Mouse (Mus musculus) myocyte (in vitro differentiated cells): ENCODE data around the gene Lamc1. TPM values are rescaled to one million over a fixed set of nuclear protein-coding genes. Genes with fewer than 3 reads are reported as not detected.

Experiments used
- H3K27me3 ChIP-seq: one replicate; pipeline ENCODE4 v1.6.1; 2011; ENCODE audit not compliant: control insufficient read depth, insufficient read depth, insufficient read length
- H3K36me3 ChIP-seq: one replicate; pipeline ENCODE4 v1.6.1; 2011; ENCODE audit not compliant: control insufficient read depth, insufficient read depth
- H3K4me2 ChIP-seq: one replicate; pipeline ENCODE4 v1.6.1; 2011; ENCODE audit warnings: low read depth, control low read depth
- H3K4me3 ChIP-seq: one replicate; pipeline ENCODE4 v1.5.1; 2011; ENCODE audit warnings: mild to moderate bottlenecking, control low read depth, moderate library complexity
- H3K79me2 ChIP-seq: one replicate; pipeline ENCODE4 v1.6.1; 2011; ENCODE audit not compliant: control insufficient read depth, insufficient read depth
- H3ac ChIP-seq: one replicate; pipeline ENCODE4 v1.6.1; 2011; ENCODE audit not compliant: control insufficient read depth, insufficient read length
- CEBPB ChIP-seq: IDR thresholded peaks from 2 replicates; pipeline ENCODE4 v1.6.1; 2011; ENCODE audit warnings: mild to moderate bottlenecking, moderate library complexity; ENCODE audit not compliant: poor library complexity, insufficient read depth, severe bottlenecking
- E2F4 ChIP-seq: IDR thresholded peaks from one replicate; pipeline ENCODE4 v1.6.1; 2011; ENCODE audit warnings: mild to moderate bottlenecking, control low read depth, moderate library complexity; ENCODE audit not compliant: insufficient read depth
- MAX ChIP-seq: IDR thresholded peaks from one replicate; pipeline ENCODE4 v1.6.1; 2011; ENCODE audit warnings: low read depth, mild to moderate bottlenecking, control low read depth
- MYOD1 ChIP-seq, 3 experiments: IDR thresholded peaks; one replicate each; pipeline ENCODE4 v1.6.1; 2011; ENCODE audit warnings: control low read depth in 2 of 3, low read depth in 2 of 3, mild to moderate bottlenecking in 2 of 3, moderate library complexity in 1 of 3; ENCODE audit not compliant: insufficient read length in 2 of 3, control insufficient read depth in 1 of 3
- MYOG ChIP-seq, 3 experiments: IDR thresholded peaks; one replicate each; pipeline ENCODE4 v1.6.1; 2011; ENCODE audit warnings: control low read depth in 2 of 3, low read depth in 2 of 3, mild to moderate bottlenecking in 2 of 3; ENCODE audit not compliant: insufficient read length in 2 of 3, control insufficient read depth in 1 of 3, insufficient read depth in 1 of 3
- POLR2A ChIP-seq: IDR thresholded peaks from one replicate; pipeline ENCODE4 v1.6.1; 2011; ENCODE audit warnings: low read depth, mild to moderate bottlenecking, control low read depth, moderate library complexity; ENCODE audit not compliant: insufficient read length
- POLR2AphosphoS2 ChIP-seq: IDR thresholded peaks from one replicate; pipeline ENCODE4 v1.6.1; 2011; ENCODE audit warnings: low read depth, control low read depth; ENCODE audit not compliant: insufficient read length
- REST ChIP-seq: IDR thresholded peaks from one replicate; pipeline ENCODE4 v1.6.1; 2011; ENCODE audit warnings: mild to moderate bottlenecking, control low read depth, moderate library complexity; ENCODE audit not compliant: insufficient read depth, insufficient read length
- SRF ChIP-seq: IDR thresholded peaks from one replicate; pipeline ENCODE4 v1.6.1; 2011; ENCODE audit warnings: low read depth; ENCODE audit not compliant: control insufficient read depth, insufficient read length
- TCF12 ChIP-seq: IDR thresholded peaks from one replicate; pipeline ENCODE4 v1.6.1; 2011; ENCODE audit warnings: mild to moderate bottlenecking, control low read depth; ENCODE audit not compliant: poor library complexity, insufficient read depth, severe bottlenecking
- TCF3 ChIP-seq: IDR thresholded peaks from one replicate; pipeline ENCODE4 v1.6.1; 2011; ENCODE audit warnings: low read depth, control low read depth; ENCODE audit not compliant: insufficient read length
- USF1 ChIP-seq: IDR thresholded peaks from one replicate; pipeline ENCODE4 v1.6.1; 2011; ENCODE audit warnings: low read depth, mild to moderate bottlenecking, control low read depth, moderate library complexity
- polyA plus RNA-seq: library from polyadenylated mRNA; unstranded; fragments of >200 nt; fragmentation: generic; extraction: Trizol; gene quantifications from one replicate; pipeline ENCODE4 v1.2.1, GENCODE M21; 2012; ENCODE audit warnings: missing spikeins

Lamc1 gene
- polyA plus RNA-seq, 1 experiment = 50.9 TPM

DNA sequence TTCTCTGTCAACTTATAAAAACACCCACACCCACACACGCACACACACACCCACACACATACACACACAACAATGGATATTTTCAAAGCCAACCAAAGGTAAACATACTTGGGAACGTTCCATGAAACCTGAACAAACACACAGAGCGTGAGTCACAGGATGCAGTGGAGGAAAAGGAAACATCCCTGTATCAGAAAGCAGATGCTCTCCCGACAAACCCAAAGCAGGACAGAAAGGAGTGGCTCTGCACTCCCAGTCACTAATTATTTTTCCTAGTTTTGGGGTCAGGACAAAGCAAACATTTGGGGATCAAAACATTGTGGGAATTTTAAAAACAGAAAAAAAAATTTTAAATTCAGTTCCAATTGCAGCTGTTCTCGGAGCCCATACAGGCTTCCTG, 108.3 kb downstream of the Lamc1 start:
- no peak overlapping the region for H3ac ChIP-seq
- H3K4me2 ChIP-seq = no peak overlapping the region
- no peaks in the 10 kb centered on the region for H3K27me3 ChIP-seq
- H3K36me3 ChIP-seq = peaks cover 80% of the 10 kb centered on the region
- TF ChIP-seq TCF12 = no peak
- no peak for TF ChIP-seq SRF
- TF ChIP-seq REST = no peak
- no peak for TF ChIP-seq POLR2AphosphoS2
- no peak for TF ChIP-seq MYOD1 (IDR thresholded peaks at IDR 0.05; ENCODE audit: control insufficient read depth in 1 of 3, insufficient read length in 2 of 3, low read depth in 2 of 3)
- no peak for TF ChIP-seq MYOG (IDR thresholded peaks at IDR 0.05; ENCODE audit: control insufficient read depth in 1 of 3, insufficient read depth in 1 of 3, insufficient read length in 2 of 3, low read depth in 2 of 3)
- TF ChIP-seq POLR2A = no peak
- no peak for TF ChIP-seq E2F4
- TF ChIP-seq TCF3 = no peak
- TF ChIP-seq CEBPB = no peak
- TF ChIP-seq MAX = no peak
- no peak for TF ChIP-seq USF1
- H3K79me2 ChIP-seq = no peaks in the 10 kb centered on the region
- H3K4me3 ChIP-seq = no peak overlapping the region

DNA sequence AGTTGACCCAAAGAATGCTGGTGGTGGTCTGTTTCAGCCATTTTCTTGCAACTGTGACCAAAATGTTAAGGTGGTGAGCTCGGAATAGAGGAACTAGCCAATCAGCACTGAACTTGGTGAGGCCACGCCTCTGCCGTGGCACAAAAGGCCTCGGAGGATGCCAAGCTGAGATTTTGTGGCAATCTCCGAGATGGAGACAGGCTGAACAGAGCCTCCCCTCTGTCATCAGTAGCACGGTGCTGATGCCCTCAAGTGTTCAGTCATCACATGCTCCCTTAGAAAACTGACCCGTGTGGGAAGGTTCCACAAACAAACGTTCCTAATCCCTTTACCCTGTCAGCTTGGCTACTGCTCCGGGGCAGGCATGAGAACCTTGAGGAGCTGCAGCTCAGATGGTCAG, 113.2 kb downstream of the Lamc1 start:
- TF ChIP-seq REST (no peak), POLR2A (no peak), E2F4 (no peak), POLR2AphosphoS2 (no peak), MYOG (IDR thresholded peaks at IDR 0.05; ENCODE audit: control insufficient read depth in 1 of 3, insufficient read depth in 1 of 3, insufficient read length in 2 of 3, low read depth in 2 of 3) (no peak), TCF3 (no peak), MAX (no peak), MYOD1 (IDR thresholded peaks at IDR 0.05; ENCODE audit: control insufficient read depth in 1 of 3, insufficient read length in 2 of 3, low read depth in 2 of 3) (no peak), CEBPB (no peak), SRF (no peak), USF1 (no peak), TCF12 (no peak)
- H3K4me2 ChIP-seq = no peak overlapping the region
- H3K27me3 ChIP-seq = no peaks in the 10 kb centered on the region
- no peaks in the 10 kb centered on the region for H3K79me2 ChIP-seq
- H3K4me3 ChIP-seq = no peak overlapping the region
- H3K36me3 ChIP-seq = peaks cover 47% of the 10 kb centered on the region
- no peak overlapping the region for H3ac ChIP-seq

DNA sequence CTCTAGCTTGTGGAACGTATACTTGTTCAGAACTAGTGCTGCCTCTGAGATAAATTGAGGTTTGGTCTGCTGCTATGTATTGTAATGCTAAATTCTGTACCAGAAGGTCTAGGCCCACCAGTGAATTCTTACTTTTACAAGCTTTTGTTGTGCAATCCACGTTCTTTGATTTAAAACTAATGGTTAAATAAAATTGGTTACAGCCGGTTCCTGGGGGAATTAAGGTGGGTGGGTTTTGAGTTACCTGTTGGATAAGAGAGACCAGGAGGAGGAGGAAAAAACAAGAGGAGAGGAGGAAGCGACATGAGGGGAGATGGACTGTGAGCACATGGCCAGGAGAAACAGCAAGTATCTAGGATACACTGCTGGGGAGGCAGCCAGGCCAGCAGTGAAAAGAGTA, 116.1 kb downstream of the Lamc1 start:
- H3K27me3 ChIP-seq = no peaks in the 10 kb centered on the region
- no peaks in the 10 kb centered on the region for H3K79me2 ChIP-seq
- H3ac ChIP-seq = no peak overlapping the region
- H3K36me3 ChIP-seq = peaks cover 23% of the 10 kb centered on the region
- TF ChIP-seq CEBPB (no peak), SRF (no peak), USF1 (no peak), TCF3 (no peak), MAX (no peak), POLR2A (no peak), E2F4 (no peak), REST (no peak), MYOG (IDR thresholded peaks at IDR 0.05; ENCODE audit: control insufficient read depth in 1 of 3, insufficient read depth in 1 of 3, insufficient read length in 2 of 3, low read depth in 2 of 3) (no peak), POLR2AphosphoS2 (no peak), TCF12 (no peak), MYOD1 (IDR thresholded peaks at IDR 0.05; ENCODE audit: control insufficient read depth in 1 of 3, insufficient read length in 2 of 3, low read depth in 2 of 3) (no peak)
- H3K4me2 ChIP-seq = no peak overlapping the region
- no peak overlapping the region for H3K4me3 ChIP-seq

DNA sequence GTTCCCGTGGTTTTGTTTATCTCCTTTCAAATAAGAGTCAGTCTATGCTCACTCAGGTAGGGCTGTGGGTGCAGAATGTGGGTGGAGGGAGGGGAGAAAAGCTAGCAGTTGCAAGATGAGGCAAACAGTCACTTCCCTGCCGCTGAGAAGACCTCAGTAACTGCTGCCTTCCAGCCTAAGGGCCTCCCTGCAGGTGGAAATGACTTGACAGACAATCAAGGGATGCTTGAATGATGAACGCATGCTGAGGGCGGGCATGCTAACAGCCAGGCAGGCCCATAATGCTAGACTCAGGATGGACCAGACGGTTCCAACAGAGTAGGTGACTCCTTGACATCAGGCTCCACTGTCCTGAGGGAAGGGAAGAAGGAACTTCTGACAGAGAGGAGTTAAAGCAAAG, 116.9 kb downstream of the Lamc1 start:
- H3K27me3 ChIP-seq = no peaks in the 10 kb centered on the region
- TF ChIP-seq USF1 = no peak
- TF ChIP-seq REST = no peak
- TF ChIP-seq POLR2AphosphoS2 = no peak
- TF ChIP-seq E2F4 = no peak
- no peak for TF ChIP-seq TCF3
- TF ChIP-seq MYOG (IDR thresholded peaks at IDR 0.05; ENCODE audit: control insufficient read depth in 1 of 3, insufficient read depth in 1 of 3, insufficient read length in 2 of 3, low read depth in 2 of 3) = no peak
- no peak for TF ChIP-seq POLR2A
- no peak for TF ChIP-seq MYOD1 (IDR thresholded peaks at IDR 0.05; ENCODE audit: control insufficient read depth in 1 of 3, insufficient read length in 2 of 3, low read depth in 2 of 3)
- no peak for TF ChIP-seq CEBPB
- TF ChIP-seq SRF = no peak
- no peak for TF ChIP-seq TCF12
- TF ChIP-seq MAX = no peak
- no peak overlapping the region for H3K4me3 ChIP-seq
- H3K4me2 ChIP-seq = no peak overlapping the region
- H3K36me3 ChIP-seq = peaks cover 14% of the 10 kb centered on the region
- no peak overlapping the region for H3ac ChIP-seq
- H3K79me2 ChIP-seq = no peaks in the 10 kb centered on the region

DNA sequence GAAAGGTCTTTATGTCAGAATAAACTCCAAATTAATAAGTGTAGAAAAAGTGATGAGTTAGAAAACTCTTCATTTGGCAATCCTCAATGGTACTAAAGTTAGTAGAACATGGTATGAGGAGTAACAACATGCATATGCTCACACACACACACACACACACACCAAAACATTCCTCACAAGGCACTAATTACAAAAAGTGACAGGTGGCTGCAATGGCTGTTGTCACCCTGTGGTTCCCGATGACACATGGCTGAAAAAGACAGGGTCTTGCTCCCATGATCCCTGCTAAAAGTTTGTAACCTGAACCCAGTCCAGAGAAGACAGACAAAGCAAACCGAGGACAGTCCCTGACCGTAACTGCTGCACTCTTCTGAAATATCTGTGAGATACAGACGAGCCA, 121.6 kb downstream of the Lamc1 start:
- TF ChIP-seq TCF12 = peak; percentile 20
- no peak for TF ChIP-seq TCF3
- peak in 2 of 3 experiments; percentile 36 to 52 for TF ChIP-seq MYOG (IDR thresholded peaks at IDR 0.05; ENCODE audit: control insufficient read depth in 1 of 3, insufficient read depth in 1 of 3, insufficient read length in 2 of 3, low read depth in 2 of 3)
- TF ChIP-seq MYOD1 (IDR thresholded peaks at IDR 0.05; ENCODE audit: control insufficient read depth in 1 of 3, insufficient read length in 2 of 3, low read depth in 2 of 3) = peak; percentile 14 to 88 (median 47)
- Histone ChIP-seq H3K79me2 (no peaks in the 10 kb centered on the region), H3K27me3 (no peaks in the 10 kb centered on the region), H3K4me3 (no peak overlapping the region), H3K4me2 (no peak overlapping the region), H3ac (no peak overlapping the region), H3K36me3 (no peaks in the 10 kb centered on the region)
